Mouse (Mus musculus) hindbrain, embryonic 13.5 days (tissue): ENCODE results near the gene Gm20388. TPM values are rescaled to one million over a fixed set of nuclear protein-coding genes. Genes with fewer than 3 reads are reported as not detected.

ENCODE experiments used
- ATAC-seq: fragments of 200-750 bp; cut with Nextera tagmentation; 2 replicates; pipeline ENCODE4 v1.8.0; 2017; ENCODE audit warnings: moderate TSS enrichment; ENCODE audit not compliant: low FRiP score
- H3K27ac ChIP-seq: fragments of 300-500 bp; sonication (generic); 2 replicates; pipeline ENCODE4 v1.5.1; 2015; ENCODE audit warnings: inconsistent platforms, mild to moderate bottlenecking, moderate library complexity
- H3K27me3 ChIP-seq: fragments of 300-500 bp; sonication (generic); 2 replicates; pipeline ENCODE4 v1.6.1; 2015; ENCODE audit warnings: mild to moderate bottlenecking, inconsistent platforms
- H3K36me3 ChIP-seq: fragments of 300-500 bp; sonication (generic); 2 replicates; pipeline ENCODE4 v1.6.1; 2015; ENCODE audit warnings: mild to moderate bottlenecking, inconsistent platforms
- H3K4me1 ChIP-seq: fragments of 300-500 bp; sonication (generic); replicated peaks from 2 replicates; pipeline ENCODE4 v1.6.1; 2015; ENCODE audit warnings: inconsistent platforms
- H3K4me2 ChIP-seq: fragments of 300-500 bp; sonication (generic); 2 replicates; pipeline ENCODE4 v1.6.1; 2015; ENCODE audit warnings: inconsistent platforms, mild to moderate bottlenecking, moderate library complexity
- H3K4me3 ChIP-seq: fragments of 300-500 bp; sonication (generic); 2 replicates; pipeline ENCODE4 v1.5.1; 2015; ENCODE audit warnings: mild to moderate bottlenecking, inconsistent platforms
- H3K9ac ChIP-seq: fragments of 300-500 bp; sonication (generic); 2 replicates; pipeline ENCODE4 v1.6.1; 2015; ENCODE audit warnings: mild to moderate bottlenecking, inconsistent platforms
- H3K9me3 ChIP-seq: fragments of 300-500 bp; sonication (generic); 2 replicates; pipeline ENCODE4 v1.6.1; 2016; ENCODE audit warnings: inconsistent platforms
- WGBS: fragments of 180-500 bp; shearing (Covaris S2); methylation state at CpG from one replicate; pipeline ENCODE4 v1.1.7; 2015; 5-methylcytosine and 5-hydroxymethylcytosine counted together
- polyA plus RNA-seq: library from polyadenylated mRNA; unstranded; fragments of >200 nt; fragmentation: Nextera tagmentation; extraction: Ambion mirVana; gene quantifications from 2 replicates; pipeline ENCODE4 v1.2.1, GENCODE M21; 2015

The Gm20388 gene
- polyA plus RNA-seq, 1 experiment from 2014 or later = 1.9 TPM

DNA sequence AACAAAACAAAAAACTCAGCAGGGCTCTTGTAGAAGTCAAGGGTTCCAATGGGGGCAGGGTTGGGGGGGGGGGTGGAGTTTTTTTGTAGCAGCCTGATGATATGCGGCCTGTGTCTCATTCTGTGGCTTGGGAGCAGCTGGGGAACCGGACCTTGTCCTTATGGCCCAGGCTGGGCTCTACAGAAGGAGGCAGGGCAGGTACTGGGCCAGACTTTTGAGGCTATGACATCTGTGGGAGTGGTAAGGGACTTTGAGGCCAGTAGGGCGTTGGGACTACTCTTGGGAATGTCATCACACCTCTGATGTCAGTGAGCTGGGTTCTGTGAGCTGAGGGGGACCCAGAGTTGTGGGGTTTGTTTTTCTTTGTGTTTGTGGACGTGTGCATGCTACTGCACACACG, 584.8 kb downstream of the Gm20388 start:
- WGBS = 52% methylated on average over 5 of the region's 5 CpGs
- ATAC-seq = no peak
- Histone ChIP-seq H3K4me1 (peaks cover 98% of the 10 kb centered on the region), H3K27me3 (no peaks in the 10 kb centered on the region), H3K9ac (0 out of 2 replicates have a peak overlapping the region, but pooled peaks have one; percentile 98), H3K9me3 (no peaks in the 10 kb centered on the region), H3K27ac (peak overlapping the region; percentile 72; the same call in 1 of the 2 replicates), H3K36me3 (no peaks in the 10 kb centered on the region), H3K4me2 (peak overlapping the region; percentile 94), H3K4me3 (0 out of 2 replicates have a peak overlapping the region, but pooled peaks have one; percentile 23)

DNA sequence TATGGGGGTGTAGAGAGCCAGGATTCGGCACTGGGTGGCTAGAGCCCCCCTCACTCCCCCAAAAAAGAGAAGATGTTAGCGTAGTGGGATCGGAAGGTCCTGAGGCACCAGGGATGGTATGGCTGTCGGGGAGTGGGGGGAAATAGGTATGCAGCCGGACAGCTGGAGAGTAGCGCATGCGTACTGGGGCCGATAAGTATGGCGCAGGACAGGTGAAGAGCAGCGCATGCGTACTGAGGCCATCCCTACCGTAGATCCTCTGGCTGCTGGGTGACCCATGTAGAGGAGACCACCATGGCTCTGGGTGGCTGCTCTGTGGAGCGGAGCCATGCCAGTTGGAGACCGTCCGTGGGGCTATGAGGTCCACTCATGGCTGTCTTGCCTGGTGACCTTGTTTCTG, 585.8 kb downstream of the Gm20388 start:
- H3K36me3 ChIP-seq = no peaks in the 10 kb centered on the region
- H3K27me3 ChIP-seq = no peaks in the 10 kb centered on the region
- H3K9me3 ChIP-seq = no peaks in the 10 kb centered on the region
- peak overlapping the region; percentile 80; the same call in 1 of the 2 replicates for H3K27ac ChIP-seq
- 96% methylated on average over 15 of the region's 15 CpGs for WGBS
- H3K4me1 ChIP-seq = peaks cover 98% of the 10 kb centered on the region
- no peak overlapping the region for H3K9ac ChIP-seq
- no peak overlapping the region; the same call in 1 of the 2 replicates for H3K4me2 ChIP-seq
- no peak overlapping the region for H3K4me3 ChIP-seq
- ATAC-seq = no peak

- WGBS = 8% methylated on average over 11 of the region's 11 CpGs
- Histone ChIP-seq H3K9me3 (no peaks in the 10 kb centered on the region), H3K36me3 (no peaks in the 10 kb centered on the region), H3K27me3 (no peaks in the 10 kb centered on the region), H3K27ac (peak overlapping the region; percentile 80), H3K9ac (peak overlapping the region; percentile 62), H3K4me3 (0 out of 2 replicates have a peak overlapping the region, but pooled peaks have one; percentile 9), H3K4me1 (peaks cover 98% of the 10 kb centered on the region), H3K4me2 (peak overlapping the region; percentile 36)
- 0 out of 2 replicates have a peak, but pooled peaks have one; percentile 12 for ATAC-seq
Observed at GRCm38 (mm10) chr8:120497503-120497946, 586.9 kb downstream of the Gm20388 start.

- H3K4me3 ChIP-seq = peak overlapping the region; percentile 11; the same call in 1 of the 2 replicates
- H3K27me3 ChIP-seq = no peaks in the 10 kb centered on the region
- H3K4me1 ChIP-seq = peaks cover 98% of the 10 kb centered on the region
- H3K36me3 ChIP-seq = no peaks in the 10 kb centered on the region
- 15% methylated on average over 4 of the region's 4 CpGs for WGBS
- no peaks in the 10 kb centered on the region for H3K9me3 ChIP-seq
- H3K9ac ChIP-seq = peak overlapping the region; percentile 62
- peak overlapping the region; percentile 80 for H3K27ac ChIP-seq
- peak overlapping the region; percentile 36 for H3K4me2 ChIP-seq
- no peak for ATAC-seq
Observed at GRCm38 (mm10) chr8:120498349-120498831, 587.7 kb downstream of the Gm20388 start.

- Histone ChIP-seq H3K9me3 (no peaks in the 10 kb centered on the region), H3K27me3 (no peaks in the 10 kb centered on the region), H3K4me2 (peak overlapping the region; percentile 36), H3K4me3 (peak overlapping the region; percentile 11; the same call in 1 of the 2 replicates), H3K27ac (peak overlapping the region; percentile 80), H3K36me3 (no peaks in the 10 kb centered on the region), H3K9ac (peak overlapping the region; percentile 62), H3K4me1 (peaks cover 98% of the 10 kb centered on the region)
- ATAC-seq = 0 out of 2 replicates have a peak, but pooled peaks have one; percentile 24
- WGBS = 16% methylated on average over 9 of the region's 9 CpGs
Observed at GRCm38 (mm10) chr8:120498926-120499605, 588.4 kb downstream of the Gm20388 start.

DNA sequence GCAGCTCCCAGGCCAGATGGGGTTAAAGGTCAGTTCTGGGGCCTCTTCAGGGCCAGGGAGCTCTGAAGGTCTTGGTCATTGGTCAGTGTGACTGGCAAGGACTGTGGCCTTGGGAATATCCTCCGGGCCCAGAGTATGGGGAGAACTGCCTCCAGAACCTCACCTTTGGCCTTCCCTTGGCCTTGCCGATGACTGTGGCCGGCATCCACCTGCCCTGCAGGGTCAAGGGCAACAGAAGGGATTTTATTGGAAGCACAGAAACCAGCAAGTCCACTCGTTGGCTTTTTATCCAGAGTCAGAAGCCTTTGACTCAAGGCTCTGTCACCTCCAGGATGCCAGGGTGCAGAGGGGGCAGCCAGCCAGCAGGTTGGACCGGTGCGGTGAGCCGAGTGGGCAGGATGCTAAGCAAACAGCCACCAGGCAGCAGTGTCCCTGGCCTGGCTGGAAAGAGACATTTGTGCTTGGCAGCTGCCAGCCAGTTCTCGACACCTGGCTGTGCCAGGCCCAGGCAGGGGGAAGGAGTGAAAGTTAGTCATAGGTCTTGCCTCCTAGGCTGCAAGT, 590.1 kb downstream of the Gm20388 start:
- no peak for ATAC-seq
- H3K4me2 ChIP-seq = no peak overlapping the region
- WGBS = 75% methylated on average over 8 of the region's 8 CpGs
- peaks cover 98% of the 10 kb centered on the region for H3K4me1 ChIP-seq
- H3K36me3 ChIP-seq = no peaks in the 10 kb centered on the region
- H3K9ac ChIP-seq = 0 out of 2 replicates have a peak overlapping the region, but pooled peaks have one; percentile 51
- no peak overlapping the region for H3K4me3 ChIP-seq
- H3K9me3 ChIP-seq = no peaks in the 10 kb centered on the region
- no peak overlapping the region; the same call in 1 of the 2 replicates for H3K27ac ChIP-seq
- H3K27me3 ChIP-seq = no peaks in the 10 kb centered on the region

- peaks cover 99% of the 10 kb centered on the region for H3K4me1 ChIP-seq
- no peak overlapping the region for H3K9ac ChIP-seq
- no peaks in the 10 kb centered on the region for H3K27me3 ChIP-seq
- no peak overlapping the region for H3K4me3 ChIP-seq
- no peaks in the 10 kb centered on the region for H3K36me3 ChIP-seq
- H3K4me2 ChIP-seq = no peak overlapping the region
- ATAC-seq = no peak
- 87% methylated on average over 5 of the region's 5 CpGs for WGBS
- H3K27ac ChIP-seq = no peak overlapping the region
- no peaks in the 10 kb centered on the region for H3K9me3 ChIP-seq
Observed at GRCm38 (mm10) chr8:120501426-120501825, 590.8 kb downstream of the Gm20388 start.

GRCm38 (mm10) chr8:120502428-120502827, 591.8 kb downstream of the Gm20388 start:
- peak overlapping the region; percentile 39; the same call in 1 of the 2 replicates for H3K9ac ChIP-seq
- H3K4me3 ChIP-seq = no peak overlapping the region
- H3K9me3 ChIP-seq = no peaks in the 10 kb centered on the region
- H3K27ac ChIP-seq = no peak overlapping the region
- H3K4me2 ChIP-seq = no peak overlapping the region
- no peaks in the 10 kb centered on the region for H3K27me3 ChIP-seq
- WGBS = 52% methylated on average over 5 of the region's 5 CpGs
- peaks cover 98% of the 10 kb centered on the region for H3K4me1 ChIP-seq
- ATAC-seq = no peak
- no peaks in the 10 kb centered on the region for H3K36me3 ChIP-seq

- Histone ChIP-seq H3K4me3 (peak overlapping the region; percentile 30), H3K9ac (peak overlapping the region; percentile 67), H3K36me3 (no peaks in the 10 kb centered on the region), H3K4me1 (peaks cover 98% of the 10 kb centered on the region), H3K4me2 (peak overlapping the region; percentile 60), H3K9me3 (no peaks in the 10 kb centered on the region), H3K27me3 (no peaks in the 10 kb centered on the region), H3K27ac (peak overlapping the region; percentile 92)
- 4% methylated on average over 20 of the region's 20 CpGs for WGBS
- no peak for ATAC-seq
Observed at GRCm38 (mm10) chr8:120504251-120505081, 593.8 kb downstream of the Gm20388 start.

DNA sequence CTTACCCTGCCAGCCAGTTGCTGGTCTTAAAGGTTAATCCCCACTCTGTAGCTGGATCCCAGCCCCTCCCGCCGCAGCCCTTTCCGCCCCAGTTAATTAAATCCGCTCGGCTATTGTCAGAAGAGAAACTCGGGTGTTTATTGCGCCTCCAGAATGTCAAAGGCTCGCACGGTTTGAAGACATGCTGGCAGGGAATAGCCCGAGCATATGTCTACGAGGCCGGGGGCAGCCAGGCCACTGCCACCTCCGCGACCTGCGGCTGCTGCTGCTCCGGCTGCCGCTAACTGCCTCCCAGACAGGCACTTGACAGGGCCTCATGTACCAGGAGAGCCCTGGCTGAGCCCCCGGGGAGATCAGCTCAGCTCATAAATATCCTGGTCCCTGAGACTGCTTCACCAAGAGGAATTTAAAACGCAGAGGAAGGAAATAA, 594.5 kb downstream of the Gm20388 start:
- H3K4me1 ChIP-seq = peaks cover 99% of the 10 kb centered on the region
- H3K4me2 ChIP-seq = peak overlapping the region; percentile 60
- H3K27ac ChIP-seq = peak overlapping the region; percentile 92
- ATAC-seq = no peak
- H3K4me3 ChIP-seq = peak overlapping the region; percentile 30
- WGBS = 0% methylated on average over 19 of the region's 19 CpGs
- H3K36me3 ChIP-seq = no peaks in the 10 kb centered on the region
- H3K9me3 ChIP-seq = no peaks in the 10 kb centered on the region
- H3K9ac ChIP-seq = peak overlapping the region; percentile 67
- H3K27me3 ChIP-seq = no peaks in the 10 kb centered on the region

- no peak for ATAC-seq
- H3K4me3 ChIP-seq = peak overlapping the region; percentile 30
- H3K4me1 ChIP-seq = peaks cover 99% of the 10 kb centered on the region
- H3K27me3 ChIP-seq = no peaks in the 10 kb centered on the region
- H3K27ac ChIP-seq = peak overlapping the region; percentile 92
- 9% methylated on average over 23 of the region's 23 CpGs for WGBS
- peak overlapping the region; percentile 67 for H3K9ac ChIP-seq
- H3K4me2 ChIP-seq = peak overlapping the region; percentile 60
- H3K36me3 ChIP-seq = no peaks in the 10 kb centered on the region
- no peaks in the 10 kb centered on the region for H3K9me3 ChIP-seq
Observed at GRCm38 (mm10) chr8:120505619-120506310, 595.1 kb downstream of the Gm20388 start.
